Mouse (Mus musculus) megakaryocyte, embryonic 14.5 days (primary cell): ENCODE results near the gene Acin1.

Source experiments
- FLI1 ChIP-seq: IDR thresholded peaks from 2 replicates; pipeline ENCODE4 v1.6.1; 2012; ENCODE audit warnings: low read length, inconsistent platforms, mixed read lengths
- GATA1 ChIP-seq: IDR thresholded peaks from 3 replicates; pipeline ENCODE4 v1.6.1; 2012; ENCODE audit warnings: mixed read lengths, low read length, inconsistent platforms, borderline replicate concordance

DNA sequence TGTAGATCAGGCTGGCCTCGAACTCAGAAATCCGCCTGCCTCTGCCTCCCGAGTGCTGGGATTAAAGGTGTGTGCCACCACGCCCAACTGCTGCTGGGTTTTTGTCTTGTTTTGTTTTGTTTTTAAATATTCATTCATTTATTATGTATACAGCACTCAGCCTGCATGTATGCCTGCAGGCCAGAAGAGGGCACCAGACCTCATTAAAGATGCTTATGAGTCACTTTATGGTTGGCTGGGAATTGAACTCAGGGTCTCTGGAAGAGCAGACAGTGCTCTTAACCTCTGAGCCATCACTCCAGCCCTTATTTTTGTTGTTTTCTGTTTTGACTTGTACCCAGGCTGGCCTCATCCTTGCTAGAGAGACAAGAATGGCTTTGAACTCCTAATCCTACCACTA is 76.8 kb downstream of the Acin1 start:
- TF ChIP-seq GATA1 (no peak), FLI1 (no peak)
